Mouse (Mus musculus): ENCODE results near the gene Fam214b. TPM values are rescaled to one million over a fixed set of nuclear protein-coding genes. Genes with fewer than 3 reads are reported as not detected.
"Not testable (repeated sequence)": the region's sequence is repeated elsewhere in the genome, so short reads cannot be mapped to it uniquely, and the experiment has no call there.

Gene Fam214b
- polyA plus RNA-seq, 1 experiment from 2014 or later = 33.8 TPM

GRCm38 (mm10) chr4:43020876-43021275 is 25.1 kb downstream of the Fam214b start:
- WGBS = 87% methylated on average over 16 of the region's 16 CpGs
- H3K36me3 ChIP-seq = peaks cover 64% of the 10 kb centered on the region
- ATAC-seq (ENCODE audit: low FRiP score, low read depth) = no peak
- no peak overlapping the region for H3K27ac ChIP-seq
- peaks cover 12% of the 10 kb centered on the region for H3K4me1 ChIP-seq
- no peaks in the 10 kb centered on the region for H3K27me3 ChIP-seq (replicated peaks)
- H3K9ac ChIP-seq = peak overlapping the region; percentile 5; the same call in 1 of the 2 replicates
- H3K9me3 ChIP-seq = no peaks in the 10 kb centered on the region
- no peak overlapping the region for H3K4me2 ChIP-seq (replicated peaks)
- H3K4me3 ChIP-seq = no peak overlapping the region

DNA sequence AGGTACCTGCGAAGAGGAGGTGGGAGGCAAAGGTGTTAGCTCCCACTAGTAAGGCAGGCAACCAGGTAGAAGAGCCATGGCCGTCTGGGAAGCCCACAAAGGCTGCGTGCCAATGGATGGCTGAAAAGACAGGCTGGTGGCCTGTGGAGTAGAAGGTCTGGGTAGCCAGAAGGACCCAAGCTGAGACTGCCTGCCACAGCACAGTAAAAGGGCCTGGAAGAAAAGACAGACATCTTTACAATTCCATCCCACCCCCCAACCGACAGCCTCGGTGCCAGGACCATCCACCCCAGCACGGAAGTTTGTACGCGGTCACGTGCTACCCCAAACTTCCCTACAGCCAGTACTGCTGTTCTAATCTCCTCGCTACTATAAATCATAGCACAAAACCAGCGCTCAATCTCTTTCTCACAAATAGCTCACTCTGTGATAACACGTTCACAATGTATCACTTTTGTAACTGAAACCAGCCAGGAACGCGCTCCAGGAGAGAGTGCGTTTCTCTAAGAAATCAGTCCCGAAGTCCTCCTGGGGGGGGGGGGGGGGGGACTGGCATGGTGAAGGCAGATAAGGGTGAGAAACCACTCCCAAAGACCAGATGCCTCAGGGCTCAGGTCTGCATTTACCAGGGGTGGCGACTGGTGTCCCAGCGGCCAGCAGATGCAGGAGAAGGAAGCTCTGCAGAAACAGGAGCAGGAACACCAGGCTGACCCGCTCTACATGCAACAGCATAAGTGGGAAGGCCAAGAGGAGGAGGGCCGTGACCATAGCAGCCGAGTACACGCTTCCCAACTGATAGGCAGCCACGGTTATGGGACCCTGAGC is 26.2 kb downstream of the Fam214b start:
- H3K36me3 ChIP-seq = peaks cover 67% of the 10 kb centered on the region
- ATAC-seq (ENCODE audit: low FRiP score, low read depth) = no peak
- H3K4me2 ChIP-seq (replicated peaks) = no peak overlapping the region
- peaks cover 8% of the 10 kb centered on the region for H3K4me1 ChIP-seq
- no peak overlapping the region for H3K9ac ChIP-seq
- no peak overlapping the region for H3K4me3 ChIP-seq
- H3K27me3 ChIP-seq (replicated peaks) = no peaks in the 10 kb centered on the region
- H3K27ac ChIP-seq = no peak overlapping the region
- no peaks in the 10 kb centered on the region for H3K9me3 ChIP-seq
- WGBS = 94% methylated on average over 23 of the region's 23 CpGs

GRCm38 (mm10) chr4:43019176-43019575 is 26.8 kb downstream of the Fam214b start:
- Histone ChIP-seq H3K4me1 (0 out of 2 replicates have a peak, but pooled peaks cover 3% of the 10 kb centered on the region), H3K27me3 (replicated peaks) (no peaks in the 10 kb centered on the region), H3K27ac (no peak overlapping the region), H3K9me3 (no peaks in the 10 kb centered on the region), H3K36me3 (peaks cover 67% of the 10 kb centered on the region), H3K4me2 (replicated peaks) (no peak overlapping the region), H3K9ac (no peak overlapping the region), H3K4me3 (no peak overlapping the region)
- WGBS = 94% methylated on average over 10 of the region's 10 CpGs
- ATAC-seq (ENCODE audit: low FRiP score, low read depth) = no peak

GRCm38 (mm10) chr4:43018156-43018555 is 27.9 kb downstream of the Fam214b start:
- no peak overlapping the region for H3K4me2 ChIP-seq (replicated peaks)
- H3K4me1 ChIP-seq = no peaks in the 10 kb centered on the region
- no peak overlapping the region for H3K4me3 ChIP-seq
- no peak overlapping the region for H3K9ac ChIP-seq
- 90% methylated on average over 4 of the region's 4 CpGs for WGBS
- H3K27ac ChIP-seq = no peak overlapping the region
- H3K9me3 ChIP-seq = no peaks in the 10 kb centered on the region
- H3K36me3 ChIP-seq = peaks cover 62% of the 10 kb centered on the region
- H3K27me3 ChIP-seq (replicated peaks) = no peaks in the 10 kb centered on the region
- no peak for ATAC-seq (ENCODE audit: low FRiP score, low read depth)

- Histone ChIP-seq H3K27me3 (replicated peaks) (no peaks in the 10 kb centered on the region), H3K27ac (no peak overlapping the region), H3K4me3 (no peak overlapping the region), H3K9ac (no peak overlapping the region), H3K9me3 (no peaks in the 10 kb centered on the region), H3K4me2 (replicated peaks) (no peak overlapping the region), H3K4me1 (peaks cover 12% of the 10 kb centered on the region), H3K36me3 (peaks cover 6% of the 10 kb centered on the region; the same call in 1 of the 2 replicates)
- no peak for ATAC-seq (ENCODE audit: low FRiP score, low read depth)
- 100% methylated on average over 1 of the region's 1 CpGs for WGBS
Measured at GRCm38 (mm10) chr4:43012091-43012490, 33.9 kb downstream of the Fam214b start.

GRCm38 (mm10) chr4:43010161-43011038 is 35.6 kb downstream of the Fam214b start, which contains the start of gene Fancg:
Gene Fancg (minus strand): TSS chr4:43010506.
- Histone ChIP-seq H3K27me3 (replicated peaks) (no peaks in the 10 kb centered on the region), H3K4me3 (peak within 1 kb of the TSS; percentile 65), H3K9me3 (no peaks in the 10 kb centered on the region), H3K9ac (peak within 1 kb of the TSS; percentile 58), H3K36me3 (peaks cover 7% of the 10 kb centered on the region; the same call in 1 of the 2 replicates), H3K4me1 (peaks cover 12% of the 10 kb centered on the region), H3K27ac (no peak within 1 kb of the TSS), H3K4me2 (replicated peaks) (peak within 1 kb of the TSS; percentile 69)
- 2% methylated on average over 37 of the region's 37 CpGs for WGBS
- peak; percentile 95 for ATAC-seq (ENCODE audit: low FRiP score, low read depth)

- Histone ChIP-seq H3K27ac (no peak overlapping the region), H3K4me3 (no peak overlapping the region), H3K4me2 (replicated peaks) (no peak overlapping the region), H3K36me3 (peaks cover 12% of the 10 kb centered on the region; the same call in 1 of the 2 replicates), H3K9me3 (no peaks in the 10 kb centered on the region), H3K9ac (no peak overlapping the region), H3K4me1 (peaks cover 12% of the 10 kb centered on the region), H3K27me3 (replicated peaks) (no peaks in the 10 kb centered on the region)
- ATAC-seq (ENCODE audit: low FRiP score, low read depth) = no peak
- 51% methylated on average over 2 of the region's 2 CpGs for WGBS
Measured at GRCm38 (mm10) chr4:43005765-43006164, 40.3 kb downstream of the Fam214b start.

GRCm38 (mm10) chr4:43004951-43005350 is 41.1 kb downstream of the Fam214b start:
- no peak overlapping the region for H3K4me3 ChIP-seq
- WGBS = 91% methylated on average over 3 of the region's 3 CpGs
- no peak overlapping the region for H3K9ac ChIP-seq
- peaks cover 10% of the 10 kb centered on the region for H3K4me1 ChIP-seq
- no peak for ATAC-seq (ENCODE audit: low FRiP score, low read depth)
- H3K36me3 ChIP-seq = peaks cover 12% of the 10 kb centered on the region; the same call in 1 of the 2 replicates
- no peaks in the 10 kb centered on the region for H3K27me3 ChIP-seq (replicated peaks)
- no peaks in the 10 kb centered on the region for H3K9me3 ChIP-seq
- H3K27ac ChIP-seq = no peak overlapping the region
- H3K4me2 ChIP-seq (replicated peaks) = no peak overlapping the region

GRCm38 (mm10) chr4:43002756-43003439 is 43.1 kb downstream of the Fam214b start:
- Histone ChIP-seq H3K27me3 (replicated peaks) (no peaks in the 10 kb centered on the region), H3K27ac (no peak overlapping the region), H3K4me2 (replicated peaks) (no peak overlapping the region), H3K4me3 (no peak overlapping the region), H3K9ac (no peak overlapping the region), H3K4me1 (peaks cover 12% of the 10 kb centered on the region), H3K36me3 (peaks cover 12% of the 10 kb centered on the region; the same call in 1 of the 2 replicates), H3K9me3 (no peaks in the 10 kb centered on the region)
- ATAC-seq (ENCODE audit: low FRiP score, low read depth) = no peak
- 81% methylated on average over 12 of the region's 12 CpGs for WGBS

GRCm38 (mm10) chr4:43001272-43001671 is 44.7 kb downstream of the Fam214b start:
- Histone ChIP-seq H3K4me1 (peaks cover 22% of the 10 kb centered on the region), H3K4me3 (no peak overlapping the region), H3K9ac (no peak overlapping the region), H3K36me3 (peaks cover 5% of the 10 kb centered on the region; the same call in 1 of the 2 replicates), H3K27ac (no peak overlapping the region), H3K4me2 (replicated peaks) (no peak overlapping the region), H3K27me3 (replicated peaks) (no peaks in the 10 kb centered on the region), H3K9me3 (no peaks in the 10 kb centered on the region)
- 77% methylated on average over 2 of the region's 2 CpGs for WGBS
- no peak for ATAC-seq (ENCODE audit: low FRiP score, low read depth)

- H3K4me1 ChIP-seq = peaks cover 22% of the 10 kb centered on the region
- not testable (repeated sequence) for H3K27me3 ChIP-seq (replicated peaks); H3K9me3 ChIP-seq
- H3K27ac ChIP-seq = peak within 1 kb of the TSS; percentile 99
- H3K4me2 ChIP-seq (replicated peaks) = peak within 1 kb of the TSS; percentile 72
- H3K36me3 ChIP-seq = peaks cover 11% of the 10 kb centered on the region
- H3K4me3 ChIP-seq = peak within 1 kb of the TSS; percentile 94
- peak; percentile 99 for ATAC-seq (ENCODE audit: low FRiP score, low read depth)
- WGBS = under 1% methylated on average over 54 of the region's 56 CpGs
- H3K9ac ChIP-seq = peak within 1 kb of the TSS; percentile 96
Measured at GRCm38 (mm10) chr4:43000141-43000986, 45.7 kb downstream of the Fam214b start, which contains the start of gene Vcp. Gene Vcp (minus strand): TSS chr4:43000507.

All from neural tube, embryonic 12.5 days (tissue).